Mouse (Mus musculus): ENCODE results near the gene Gm20772. TPM values are rescaled to one million over a fixed set of nuclear protein-coding genes. Genes with fewer than 3 reads are reported as not detected.
"Not testable (repeated sequence)": the region's sequence is repeated elsewhere in the genome, so short reads cannot be mapped to it uniquely, and the experiment has no call there.

Gene Gm20772
- total RNA-seq (2021): not detected
- long read RNA-seq, experiment 1: 0 reads
- long read RNA-seq, experiment 2: 0 reads

GRCm38 (mm10) chrY:17874441-17874840, at the start of gene Gm20772, which contains the start of gene Gm20831:
Gene Gm20772, plus strand, starts transcription at chrY:17874741.
Gene Gm20831, plus strand, starts transcription at chrY:17874741.
- DNase-seq (ENCODE audit: low spot score): not testable (repeated sequence)

- not testable (repeated sequence) for DNase-seq (ENCODE audit: low spot score)
These were observed 28.4 kb upstream of the Gm20772 start, which contains the start of gene Gm21904 for GRCm38 (mm10) chrY:17846166-17846565. Gene Gm21904, minus strand, starts transcription at chrY:17846266.

Other genes starting within 250 kb of the Gm20772 start
- gene Gm21904, start 28.5 kb upstream of the Gm20772 start, total RNA-seq (2021): not detected
- gene Gm20831, start within 50 bp of the Gm20772 start, total RNA-seq (2021): not detected
- gene Srsy, start 62.6 kb downstream of the Gm20772 start, total RNA-seq (2021): not detected
- gene Gm21764, start 187.1 kb downstream of the Gm20772 start, total RNA-seq (2021): not detected
- not detected for gene Ssty1, start 214.4 kb downstream of the Gm20772 start, total RNA-seq (2021)